Mouse (Mus musculus) embryonic facial prominence, embryonic 11.5 days (tissue): ENCODE measurements around the gene Tcf7l1. TPM values are rescaled to one million over a fixed set of nuclear protein-coding genes. Genes with fewer than 3 reads are reported as not detected.

Source experiments
- ATAC-seq: fragments of 200-750 bp; cut with Nextera tagmentation; replicated peaks from 2 replicates; pipeline ENCODE4 v1.8.0; 2017; ENCODE audit warnings: low read depth; ENCODE audit not compliant: insufficient number of reproducible peaks, low FRiP score, low TSS enrichment
- DNase-seq: peaks from one replicate; pipeline ENCODE4 v3.0.0-alpha.2; 2015; ENCODE audit warnings: low spot score
- H3K27ac ChIP-seq: fragments of 300-500 bp; sonication (generic); replicated peaks from 2 replicates; pipeline ENCODE4 v1.5.1; 2014; ENCODE audit warnings: mild to moderate bottlenecking, low read depth, low read length, control low read depth
- H3K27me3 ChIP-seq: fragments of 300-500 bp; sonication (generic); 2 replicates; pipeline ENCODE4 v1.6.1; 2014; ENCODE audit warnings: mild to moderate bottlenecking, low read length, moderate library complexity, mixed read lengths; ENCODE audit not compliant: control insufficient read depth, insufficient read depth
- H3K36me3 ChIP-seq: fragments of 300-500 bp; sonication (generic); replicated peaks from 2 replicates; pipeline ENCODE4 v1.6.1; 2014; ENCODE audit warnings: low read depth, mild to moderate bottlenecking, low read length, moderate library complexity, mixed read lengths; ENCODE audit not compliant: control insufficient read depth, insufficient read depth
- H3K4me1 ChIP-seq: fragments of 300-500 bp; sonication (generic); 2 replicates; pipeline ENCODE4 v1.6.1; 2014; ENCODE audit warnings: low read length, mixed read lengths; ENCODE audit not compliant: control insufficient read depth, insufficient read depth
- H3K4me2 ChIP-seq: fragments of 300-500 bp; sonication (generic); 2 replicates; pipeline ENCODE4 v1.6.1; 2014; ENCODE audit warnings: low read depth, mild to moderate bottlenecking, control low read depth, low read length, moderate library complexity
- H3K4me3 ChIP-seq: fragments of 300-500 bp; sonication (generic); 2 replicates; pipeline ENCODE4 v1.5.1; 2014; ENCODE audit warnings: low read depth, low read length, control low read depth
- H3K9ac ChIP-seq: fragments of 300-500 bp; sonication (generic); replicated peaks from 2 replicates; pipeline ENCODE4 v1.6.1; 2014; ENCODE audit warnings: mild to moderate bottlenecking, control low read depth, low read length
- H3K9me3 ChIP-seq: fragments of 300-500 bp; sonication (generic); replicated peaks from 2 replicates; pipeline ENCODE4 v1.6.1; 2016; ENCODE audit warnings: mild to moderate bottlenecking, low read length, inconsistent platforms, mixed read lengths; ENCODE audit not compliant: control insufficient read depth
- WGBS: fragments of 180-500 bp; shearing (Covaris S2); extraction: QIAGEN DNeasy Blood & Tissue Kit; methylation state at CpG from one replicate; pipeline ENCODE4 v1.1.7; 2014; 5-methylcytosine and 5-hydroxymethylcytosine counted together
- polyA plus RNA-seq: library from polyadenylated mRNA; unstranded; fragments of >200 nt; fragmentation: Nextera tagmentation; extraction: Ambion mirVana; gene quantifications from 2 replicates; pipeline ENCODE4 v1.2.1, GENCODE M21; 2014

Gene Tcf7l1
- polyA plus RNA-seq, 1 experiment from 2014 or later = 23.6 TPM

DNA sequence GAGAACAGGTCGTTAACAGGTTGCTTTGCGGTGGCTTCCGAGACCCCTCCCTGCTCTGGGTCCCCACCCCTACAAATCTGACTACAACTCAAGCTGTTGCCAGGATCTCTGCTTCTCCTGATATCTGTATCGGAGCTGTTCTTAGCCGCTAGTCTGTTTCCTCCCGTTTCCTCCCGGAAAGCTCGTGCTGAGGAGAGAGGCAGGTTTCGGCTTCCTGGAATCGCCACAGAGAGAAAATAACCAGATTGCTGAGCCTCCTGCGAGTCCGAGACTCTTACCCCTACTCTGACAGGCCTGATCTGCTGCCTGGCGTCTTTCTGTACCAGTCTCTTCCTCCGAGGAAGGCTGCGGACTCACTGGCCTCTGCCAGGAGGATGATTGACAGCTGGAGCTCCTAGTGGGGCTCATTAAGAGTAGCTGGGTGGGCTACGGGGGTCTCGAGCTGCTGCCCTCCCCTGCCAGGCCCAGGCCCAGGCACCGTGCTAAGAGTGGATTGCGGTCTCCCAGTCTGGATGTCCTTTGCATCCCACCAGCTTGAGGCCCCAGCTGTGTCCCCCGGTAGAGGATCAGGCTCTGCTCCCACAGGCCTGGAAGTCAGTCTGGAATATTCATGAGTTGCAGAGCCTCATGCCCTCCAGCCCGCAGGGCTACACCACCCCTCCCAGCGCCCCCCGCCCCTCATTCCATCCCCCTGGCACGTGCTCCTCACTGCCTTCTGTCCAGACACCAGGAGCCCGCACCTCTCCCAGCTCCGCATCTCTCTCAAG, 36.1 kb upstream of the Tcf7l1 start:
- peak; percentile 78; the same call in 1 of the 2 replicates for ATAC-seq
- Histone ChIP-seq H3K4me2 (peak overlapping the region; percentile 48), H3K27ac (no peak overlapping the region)

DNA sequence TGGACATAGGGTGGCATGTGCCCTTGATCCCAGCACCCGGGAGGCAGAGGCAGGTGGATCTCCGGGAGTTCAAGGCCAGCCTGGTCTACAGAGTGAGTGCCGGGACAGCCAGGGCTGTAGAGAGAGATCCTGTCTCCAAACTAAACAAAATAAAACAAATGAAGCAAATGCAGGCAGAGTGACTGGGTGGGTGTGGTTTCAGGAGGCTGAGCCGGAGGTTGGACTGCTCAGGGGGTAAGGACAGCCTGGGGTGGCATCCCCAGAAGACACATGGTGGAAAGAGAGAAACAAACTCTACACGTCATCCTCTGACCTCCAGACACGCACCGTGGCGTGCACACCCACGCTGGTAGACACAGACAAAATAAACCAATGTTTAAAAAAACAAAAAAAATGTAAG, 24.4 kb upstream of the Tcf7l1 start:
- Histone ChIP-seq H3K27ac (no peak overlapping the region), H3K27me3 (no peaks in the 10 kb centered on the region), H3K4me2 (no peak overlapping the region), H3K9me3 (no peaks in the 10 kb centered on the region), H3K36me3 (no peaks in the 10 kb centered on the region), H3K9ac (no peak overlapping the region), H3K4me3 (no peak overlapping the region), H3K4me1 (no peaks in the 10 kb centered on the region)
- DNase-seq (no peak), ATAC-seq (no peak; the same call in 1 of the 2 replicates)
- 73% methylated on average over 9 of the region's 9 CpGs for WGBS

More for the DNA sequence above, 36.1 kb upstream of the Tcf7l1 start:
- peak; percentile 50 for DNase-seq
- no peaks in the 10 kb centered on the region for H3K4me1 ChIP-seq
- H3K9me3 ChIP-seq = no peaks in the 10 kb centered on the region
- no peak overlapping the region; the same call in 1 of the 2 replicates for H3K4me3 ChIP-seq
- 5% methylated on average over 26 of the region's 26 CpGs for WGBS
- no peaks in the 10 kb centered on the region for H3K36me3 ChIP-seq
- H3K9ac ChIP-seq = peak overlapping the region; percentile 48
- H3K27me3 ChIP-seq = no peaks in the 10 kb centered on the region

- no peak for ATAC-seq
- H3K9me3 ChIP-seq = no peaks in the 10 kb centered on the region
- H3K4me2 ChIP-seq = no peak overlapping the region
- DNase-seq = no peak
- no peak overlapping the region for H3K4me3 ChIP-seq
- H3K36me3 ChIP-seq = no peaks in the 10 kb centered on the region
- H3K27ac ChIP-seq = no peak overlapping the region
- H3K27me3 ChIP-seq = no peaks in the 10 kb centered on the region
- H3K9ac ChIP-seq = no peak overlapping the region
- 77% methylated on average over 7 of the region's 7 CpGs for WGBS
- no peaks in the 10 kb centered on the region for H3K4me1 ChIP-seq
These were observed 21.2 kb upstream of the Tcf7l1 start for GRCm38 (mm10) chr6:72810248-72810647.

DNA sequence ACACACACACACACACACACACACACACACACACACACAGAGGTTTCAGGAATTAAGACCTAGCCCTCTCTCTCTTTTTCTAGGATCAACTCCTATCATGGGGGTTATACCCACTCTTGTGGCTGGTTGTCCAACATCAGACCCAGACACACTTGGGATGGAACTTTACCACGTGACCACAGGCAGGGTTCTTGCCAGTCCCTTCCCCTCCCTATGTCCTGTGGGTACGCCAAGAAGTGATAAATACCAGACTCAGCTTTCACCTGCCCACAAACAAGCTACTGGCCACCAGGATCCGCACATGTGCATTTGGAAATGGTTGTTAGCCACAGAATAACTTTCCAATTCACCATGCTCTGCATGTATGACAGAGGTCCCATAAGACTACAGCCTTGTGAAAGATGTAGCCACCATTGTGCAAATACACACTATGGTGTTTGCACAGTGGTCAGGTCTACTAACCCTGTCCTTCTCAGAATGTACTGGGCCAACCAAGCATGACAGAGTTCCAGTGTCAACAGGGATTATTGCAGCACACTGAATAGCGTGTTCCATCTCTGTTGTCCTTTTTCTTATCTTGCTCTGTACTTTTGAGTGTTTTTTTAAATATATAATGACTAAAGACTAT, 20.6 kb upstream of the Tcf7l1 start:
- no peak overlapping the region for H3K4me2 ChIP-seq
- no peaks in the 10 kb centered on the region for H3K4me1 ChIP-seq
- 76% methylated on average over 4 of the region's 4 CpGs for WGBS
- no peaks in the 10 kb centered on the region for H3K27me3 ChIP-seq
- no peak overlapping the region for H3K27ac ChIP-seq
- no peaks in the 10 kb centered on the region for H3K9me3 ChIP-seq
- no peak for ATAC-seq
- no peak overlapping the region for H3K9ac ChIP-seq
- no peak for DNase-seq
- no peak overlapping the region for H3K4me3 ChIP-seq
- H3K36me3 ChIP-seq = no peaks in the 10 kb centered on the region

- WGBS = 58% methylated on average over 3 of the region's 3 CpGs
- Histone ChIP-seq H3K4me3 (no peak overlapping the region), H3K9ac (no peak overlapping the region), H3K27me3 (no peaks in the 10 kb centered on the region), H3K4me2 (no peak overlapping the region), H3K27ac (no peak overlapping the region), H3K9me3 (no peaks in the 10 kb centered on the region), H3K36me3 (no peaks in the 10 kb centered on the region), H3K4me1 (no peaks in the 10 kb centered on the region)
- ATAC-seq (no peak), DNase-seq (no peak)
These were observed 19.3 kb upstream of the Tcf7l1 start for GRCm38 (mm10) chr6:72808342-72808741.

DNA sequence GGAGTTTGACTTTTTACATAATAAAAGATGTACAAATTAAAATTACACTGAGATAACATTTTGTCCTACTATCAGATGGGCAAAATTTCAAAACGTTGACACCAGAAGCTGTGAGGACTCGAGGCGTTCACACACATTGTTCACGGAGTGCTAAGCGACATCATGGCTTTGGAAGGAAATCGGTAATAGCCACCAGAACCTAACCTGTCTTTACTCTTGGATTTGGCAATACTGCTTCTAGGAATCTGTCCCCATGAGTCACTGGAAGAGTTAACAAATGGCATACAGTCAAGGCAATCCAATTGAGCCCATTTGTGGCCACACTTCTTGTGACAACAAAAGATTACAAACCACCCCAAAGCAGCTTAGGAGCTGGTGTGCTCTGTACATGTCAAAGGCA, 14.6 kb upstream of the Tcf7l1 start:
- Histone ChIP-seq H3K9ac (no peak overlapping the region), H3K4me2 (no peak overlapping the region), H3K36me3 (no peaks in the 10 kb centered on the region), H3K27me3 (no peaks in the 10 kb centered on the region), H3K4me3 (no peak overlapping the region), H3K4me1 (no peaks in the 10 kb centered on the region), H3K9me3 (no peaks in the 10 kb centered on the region), H3K27ac (no peak overlapping the region)
- no peak for ATAC-seq
- no peak for DNase-seq
- 83% methylated on average over 6 of the region's 6 CpGs for WGBS

DNA sequence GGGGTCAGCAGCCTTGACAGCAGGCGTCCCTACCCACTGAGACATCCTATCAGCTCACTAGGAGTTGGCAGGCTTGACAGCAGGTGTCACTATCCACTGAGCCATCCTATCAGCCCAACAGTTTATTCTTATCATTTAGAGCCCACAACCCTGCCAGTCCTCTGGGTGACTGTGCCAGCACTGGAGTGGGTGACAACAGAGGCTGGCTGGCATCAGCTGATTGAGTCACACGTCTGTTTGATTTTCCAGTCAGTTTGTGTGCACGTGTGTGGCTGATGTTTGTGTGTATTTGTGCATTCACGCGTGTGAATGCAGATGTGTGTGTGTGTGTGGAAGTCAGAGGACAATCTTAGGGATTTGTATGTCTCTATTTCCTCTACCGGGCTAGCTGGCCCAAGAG, 13.1 kb upstream of the Tcf7l1 start:
- WGBS = 90% methylated on average over 6 of the region's 6 CpGs
- H3K4me2 ChIP-seq = no peak overlapping the region
- no peaks in the 10 kb centered on the region for H3K9me3 ChIP-seq
- H3K4me3 ChIP-seq = no peak overlapping the region
- no peak overlapping the region for H3K9ac ChIP-seq
- H3K27me3 ChIP-seq = no peaks in the 10 kb centered on the region
- H3K4me1 ChIP-seq = no peaks in the 10 kb centered on the region
- no peaks in the 10 kb centered on the region for H3K36me3 ChIP-seq
- DNase-seq = no peak
- H3K27ac ChIP-seq = no peak overlapping the region
- ATAC-seq = no peak

- Histone ChIP-seq H3K9ac (no peak overlapping the region), H3K4me3 (no peak overlapping the region), H3K27me3 (no peaks in the 10 kb centered on the region), H3K4me2 (no peak overlapping the region), H3K27ac (no peak overlapping the region), H3K9me3 (no peaks in the 10 kb centered on the region), H3K36me3 (no peaks in the 10 kb centered on the region), H3K4me1 (no peaks in the 10 kb centered on the region)
- DNase-seq (no peak), ATAC-seq (no peak)
- 27% methylated on average over 2 of the region's 2 CpGs for WGBS
These were observed 11.6 kb upstream of the Tcf7l1 start for GRCm38 (mm10) chr6:72800641-72801040.
